Mouse (Mus musculus) right cerebral cortex, postnatal 36 days (tissue): ENCODE results near the gene Pawr.

Experiments used
- DNase-seq, 2 experiments: peaks; one replicate each; pipeline ENCODE4 v3.0.0; 2022; ENCODE audit warnings: low spot score in 2 of 2, mixed read lengths in 1 of 2

The Pawr gene

GRCm38 (mm10) chr10:108443931-108444876 lies 112.3 kb downstream of the Pawr start:
- DNase-seq = no peak

- DNase-seq = no peak
Observed at GRCm38 (mm10) chr10:108445123-108445522, 113.2 kb downstream of the Pawr start.

- DNase-seq = no peak
Observed at GRCm38 (mm10) chr10:108445606-108446005, 113.7 kb downstream of the Pawr start.

- DNase-seq = no peak
Observed at GRCm38 (mm10) chr10:108446041-108446931, 114.4 kb downstream of the Pawr start.

- DNase-seq = no peak
Observed at GRCm38 (mm10) chr10:108447211-108447610, 115.3 kb downstream of the Pawr start.

- no peak for DNase-seq
Observed at GRCm38 (mm10) chr10:108448421-108448820, 116.5 kb downstream of the Pawr start.

- no peak for DNase-seq
Observed at GRCm38 (mm10) chr10:108450401-108450800, 118.5 kb downstream of the Pawr start.

GRCm38 (mm10) chr10:108451516-108451915 lies 119.6 kb downstream of the Pawr start:
- no peak for DNase-seq

GRCm38 (mm10) chr10:108452421-108452820 lies 120.5 kb downstream of the Pawr start:
- DNase-seq = no peak

- no peak for DNase-seq
Observed at GRCm38 (mm10) chr10:108453561-108453960, 121.6 kb downstream of the Pawr start.

- DNase-seq = peak; percentile 64
Observed at GRCm38 (mm10) chr10:108454691-108455117, 122.8 kb downstream of the Pawr start.

- DNase-seq = no peak
Observed at GRCm38 (mm10) chr10:108455204-108455603, 123.3 kb downstream of the Pawr start.

- no peak for DNase-seq
Observed at GRCm38 (mm10) chr10:108455883-108456282, 124.0 kb downstream of the Pawr start.

- no peak for DNase-seq
Observed at GRCm38 (mm10) chr10:108457054-108457453, 125.1 kb downstream of the Pawr start.

- no peak for DNase-seq
Observed at GRCm38 (mm10) chr10:108461862-108462261, 129.9 kb downstream of the Pawr start.
